Mouse (Mus musculus): ENCODE measurements around the gene Acoxl. TPM values are rescaled to one million over a fixed set of nuclear protein-coding genes. Genes with fewer than 3 reads are reported as not detected.

The Acoxl gene
- total RNA-seq (2021), result not detected
- long read RNA-seq, result 0 reads

GRCm38 (mm10) chr2:127838576-127838975, at the start of gene Acoxl:
Acoxl (plus strand) TSS chr2:127838876.
- no peak for DNase-seq (ENCODE audit: low spot score in 2 of 2)

GRCm38 (mm10) chr2:127789138-127789537, 49.5 kb upstream of the Acoxl start:
- DNase-seq (ENCODE audit: low spot score in 2 of 2), result peak in 1 of 2 experiments; percentile 24

- DNase-seq (ENCODE audit: low spot score in 2 of 2), result no peak
Observed at GRCm38 (mm10) chr2:127789651-127790270, 48.9 kb upstream of the Acoxl start.

- peak; percentile 89 to 95 for DNase-seq (ENCODE audit: low spot score in 2 of 2)
Observed at GRCm38 (mm10) chr2:127791919-127792603, 46.6 kb upstream of the Acoxl start, which contains the start of gene Mtln. Mtln (minus strand) TSS chr2:127792488.

- peak; percentile 85 to 94 for DNase-seq (ENCODE audit: low spot score in 2 of 2)
Observed at GRCm38 (mm10) chr2:127831401-127832102, 7.1 kb upstream of the Acoxl start, which contains the start of gene Bub1. Bub1 (minus strand) TSS chr2:127831865.

- no peak for DNase-seq (ENCODE audit: low spot score in 2 of 2)
Observed at GRCm38 (mm10) chr2:127832103-127832832, 6.4 kb upstream of the Acoxl start.

GRCm38 (mm10) chr2:127832833-127833190, 5.9 kb upstream of the Acoxl start:
- DNase-seq (ENCODE audit: low spot score in 2 of 2), result peak in 1 of 2 experiments; percentile 21

DNA sequence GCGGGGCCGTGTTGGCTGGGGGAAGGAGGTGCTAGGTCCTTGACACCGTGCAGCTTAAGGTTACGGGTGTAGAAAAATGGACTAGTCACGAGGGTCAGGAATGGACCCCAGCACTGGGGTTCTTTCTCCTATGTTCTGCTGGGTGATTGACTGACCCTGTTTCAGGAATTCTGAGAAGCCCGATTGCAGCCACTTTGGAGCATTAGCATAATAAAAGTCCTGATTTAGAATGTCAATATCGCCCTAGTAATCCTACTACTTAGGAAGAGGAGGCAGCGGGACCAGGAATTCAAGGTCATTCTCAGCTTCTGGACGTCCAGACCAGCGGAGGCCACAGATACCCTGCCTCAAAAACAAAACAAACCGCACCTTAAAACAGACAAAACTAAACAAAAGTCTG, 749 bp downstream of the Acoxl start:
- DNase-seq (ENCODE audit: low spot score in 2 of 2), result no peak

- DNase-seq (ENCODE audit: low spot score in 2 of 2), result no peak
Observed at GRCm38 (mm10) chr2:127841402-127841801, 2.7 kb downstream of the Acoxl start.

DNA sequence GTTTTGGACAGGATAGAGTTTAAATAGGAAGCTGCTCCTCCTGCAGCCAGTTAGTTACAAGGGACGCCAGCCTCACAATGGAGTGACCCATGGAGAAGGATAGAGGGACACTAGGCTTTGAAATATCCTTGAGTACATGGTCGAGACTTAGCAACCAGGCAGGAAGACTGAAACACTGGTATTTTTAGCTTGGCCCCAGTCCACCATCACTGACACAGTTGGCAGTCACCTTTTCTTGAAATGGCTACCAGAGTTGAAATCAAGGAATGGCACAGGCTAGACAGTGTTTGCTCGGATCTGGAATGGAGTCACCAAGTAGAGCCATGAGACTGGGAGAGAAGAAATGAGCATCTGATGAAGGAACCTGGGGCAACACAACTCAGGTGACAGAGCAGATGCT, 3.7 kb downstream of the Acoxl start:
- no peak for DNase-seq (ENCODE audit: low spot score in 2 of 2)

- DNase-seq (ENCODE audit: low spot score in 2 of 2), result peak in 1 of 2 experiments; percentile 10
Observed at GRCm38 (mm10) chr2:127845346-127845982, 6.8 kb downstream of the Acoxl start.

DNA sequence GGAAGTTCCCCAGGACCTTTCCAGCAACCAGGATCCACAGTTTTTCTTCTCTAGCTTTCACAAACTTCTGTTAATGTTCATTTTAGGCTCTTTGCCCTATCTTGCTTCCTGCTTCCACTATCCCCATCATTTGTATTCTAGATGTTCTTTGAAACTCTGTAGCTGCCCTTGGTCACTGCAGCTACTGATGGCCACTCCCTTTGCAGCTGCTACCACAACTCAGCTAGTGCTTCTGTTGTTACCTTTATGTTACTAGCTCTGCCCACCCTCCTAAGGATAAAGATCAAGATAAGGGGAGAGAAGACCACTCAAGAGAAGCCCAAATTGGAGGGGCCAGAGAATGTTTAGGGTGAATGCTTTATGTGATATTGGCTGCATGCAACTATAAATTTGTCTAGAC, 7.3 kb downstream of the Acoxl start:
- DNase-seq (ENCODE audit: low spot score in 2 of 2), result no peak

DNA sequence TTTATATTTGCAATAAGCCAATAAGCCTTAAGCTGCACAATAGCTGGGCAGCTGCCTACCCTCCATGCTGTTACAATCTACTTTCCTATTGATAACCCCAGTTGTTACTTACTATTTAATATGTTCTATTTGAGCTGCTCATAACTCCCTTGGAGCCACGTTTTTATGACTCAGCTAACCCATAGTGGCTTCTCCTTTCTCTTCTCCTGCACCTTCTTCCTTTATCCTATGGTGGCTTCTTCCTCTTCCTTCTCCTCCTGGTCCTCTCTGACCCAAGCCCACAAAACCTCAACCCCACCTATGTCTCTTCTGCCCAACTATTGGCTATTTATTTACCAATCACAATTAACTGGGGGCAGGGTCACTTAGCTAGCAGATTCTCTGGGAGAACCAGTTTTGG, 7.9 kb downstream of the Acoxl start:
- no peak for DNase-seq (ENCODE audit: low spot score in 2 of 2)

GRCm38 (mm10) chr2:127850371-127850770, 11.7 kb downstream of the Acoxl start:
- DNase-seq (ENCODE audit: low spot score in 2 of 2), result no peak

- DNase-seq (ENCODE audit: low spot score in 2 of 2), result peak in 1 of 2 experiments; percentile 34
Observed at GRCm38 (mm10) chr2:127854332-127854991, 15.8 kb downstream of the Acoxl start.

GRCm38 (mm10) chr2:127864381-127864780, 25.7 kb downstream of the Acoxl start:
- DNase-seq (ENCODE audit: low spot score in 2 of 2), result no peak

DNA sequence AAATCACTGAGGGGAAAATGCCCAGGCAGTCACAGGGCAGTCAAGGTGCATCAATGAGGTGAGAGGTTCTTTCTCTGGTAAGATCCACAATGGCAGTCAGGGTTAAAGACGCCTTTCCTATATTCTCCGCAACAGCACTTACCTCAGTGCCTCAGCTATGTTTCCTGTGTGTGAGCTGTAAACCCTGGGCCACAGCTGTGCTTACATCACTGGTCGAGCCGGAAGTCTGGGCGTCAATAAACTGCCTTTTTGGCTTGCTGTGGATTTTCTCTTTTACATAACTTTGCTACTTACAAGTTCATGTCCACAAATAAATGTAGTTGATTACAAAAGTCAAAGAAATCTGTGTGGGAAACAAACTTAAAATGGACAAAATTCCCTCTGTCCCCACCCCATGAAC, 42.4 kb downstream of the Acoxl start:
- DNase-seq (ENCODE audit: low spot score in 2 of 2), result no peak

GRCm38 (mm10) chr2:127889432-127889831, 50.8 kb downstream of the Acoxl start:
- peak; percentile 75 to 92 for DNase-seq (ENCODE audit: low spot score in 2 of 2)

DNA sequence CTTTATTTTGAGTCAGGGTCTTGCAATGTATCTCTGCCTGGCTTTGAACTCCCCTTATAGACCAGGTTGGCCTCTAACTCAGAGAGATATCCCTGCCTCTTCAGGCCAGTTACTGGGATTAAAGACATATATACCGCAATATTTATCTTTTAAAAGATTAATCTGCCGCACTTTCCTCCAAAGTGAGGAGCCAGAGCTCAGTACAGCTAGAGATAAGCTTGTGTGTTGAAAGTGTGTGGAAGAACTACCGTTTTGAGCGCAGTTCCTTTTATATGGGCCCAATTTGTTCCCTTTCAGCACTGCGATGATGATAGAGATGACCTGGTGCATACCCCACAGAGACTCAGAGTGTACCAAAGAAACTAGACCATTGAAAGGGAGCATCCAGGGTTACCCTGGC, 51.3 kb downstream of the Acoxl start:
- DNase-seq (ENCODE audit: low spot score in 2 of 2), result no peak

DNA sequence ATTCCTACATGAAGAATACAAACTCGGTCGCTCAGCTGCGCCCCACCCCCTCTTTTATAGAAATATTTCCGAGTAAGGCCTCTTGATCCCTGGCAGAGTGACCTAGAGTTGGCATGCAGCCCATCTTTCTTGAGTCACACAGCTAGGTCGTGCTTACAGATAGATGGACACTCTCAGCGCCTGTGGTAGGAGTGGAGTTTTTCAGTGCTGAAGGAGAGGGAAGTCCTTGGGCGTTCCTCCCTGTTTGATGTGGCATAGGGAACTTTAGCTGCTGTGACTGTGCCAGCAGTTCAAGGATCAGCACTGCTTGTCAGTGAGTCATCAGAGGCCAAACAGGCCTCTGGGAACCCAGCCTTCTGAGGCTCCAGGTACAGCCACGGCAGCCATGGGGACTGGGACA, 51.9 kb downstream of the Acoxl start:
- no peak for DNase-seq (ENCODE audit: low spot score in 2 of 2)

All from layer of hippocampus, adult 18-20 months (tissue).